Mouse (Mus musculus) midbrain, embryonic 11.5 days (tissue): ENCODE data around the gene Tmem150c. TPM values are rescaled to one million over a fixed set of nuclear protein-coding genes. Genes with fewer than 3 reads are reported as not detected.

Experiments used
- ATAC-seq: fragments of 200-750 bp; cut with Nextera tagmentation; 2 replicates; pipeline ENCODE4 v1.8.0; 2017; ENCODE audit warnings: moderate TSS enrichment, moderate library complexity; ENCODE audit not compliant: low FRiP score
- DNase-seq: peaks from one replicate; pipeline ENCODE4 v3.0.0; 2015; ENCODE audit warnings: low spot score; ENCODE audit errors: missing footprints
- H3K27ac ChIP-seq: fragments of 300-500 bp; sonication (generic); 2 replicates; pipeline ENCODE4 v1.5.1; 2014; ENCODE audit warnings: low read depth, low read length
- H3K27me3 ChIP-seq: fragments of 300-500 bp; sonication (generic); 2 replicates; pipeline ENCODE4 v1.6.1; 2014; ENCODE audit warnings: mild to moderate bottlenecking, low read length, moderate library complexity, mixed read lengths; ENCODE audit not compliant: control insufficient read depth, insufficient read depth
- H3K36me3 ChIP-seq: fragments of 300-500 bp; sonication (generic); 2 replicates; pipeline ENCODE4 v1.6.1; 2014; ENCODE audit warnings: mild to moderate bottlenecking, low read length, moderate library complexity, mixed read lengths; ENCODE audit not compliant: control insufficient read depth, insufficient read depth
- H3K4me1 ChIP-seq: fragments of 300-500 bp; sonication (generic); 2 replicates; pipeline ENCODE4 v1.6.1; 2014; ENCODE audit warnings: low read length; ENCODE audit not compliant: control insufficient read depth, insufficient read depth
- H3K4me2 ChIP-seq: fragments of 300-500 bp; sonication (generic); 2 replicates; pipeline ENCODE4 v1.6.1; 2014; ENCODE audit warnings: mild to moderate bottlenecking, moderate library complexity
- H3K4me3 ChIP-seq: fragments of 300-500 bp; sonication (generic); 2 replicates; pipeline ENCODE4 v1.5.1; 2014; ENCODE audit warnings: low read depth, low read length
- H3K9ac ChIP-seq: fragments of 300-500 bp; sonication (generic); 2 replicates; pipeline ENCODE4 v1.6.1; 2014; ENCODE audit warnings: low read length
- H3K9me3 ChIP-seq: fragments of 300-500 bp; sonication (generic); 2 replicates; pipeline ENCODE4 v1.6.1; 2016; ENCODE audit warnings: low read length; ENCODE audit not compliant: control insufficient read depth
- WGBS: fragments of 180-500 bp; shearing (Covaris S2); extraction: QIAGEN DNeasy Blood & Tissue Kit; methylation state at CpG from one replicate; pipeline ENCODE4 v1.1.7; 2014; 5-methylcytosine and 5-hydroxymethylcytosine counted together
- polyA plus RNA-seq: library from polyadenylated mRNA; unstranded; fragments of >200 nt; fragmentation: Nextera tagmentation; extraction: Ambion mirVana; gene quantifications from 2 replicates; pipeline ENCODE4 v1.2.1, GENCODE M21; 2014

Gene Tmem150c
- polyA plus RNA-seq, 1 experiment from 2014 or later: 3.0 TPM

DNA sequence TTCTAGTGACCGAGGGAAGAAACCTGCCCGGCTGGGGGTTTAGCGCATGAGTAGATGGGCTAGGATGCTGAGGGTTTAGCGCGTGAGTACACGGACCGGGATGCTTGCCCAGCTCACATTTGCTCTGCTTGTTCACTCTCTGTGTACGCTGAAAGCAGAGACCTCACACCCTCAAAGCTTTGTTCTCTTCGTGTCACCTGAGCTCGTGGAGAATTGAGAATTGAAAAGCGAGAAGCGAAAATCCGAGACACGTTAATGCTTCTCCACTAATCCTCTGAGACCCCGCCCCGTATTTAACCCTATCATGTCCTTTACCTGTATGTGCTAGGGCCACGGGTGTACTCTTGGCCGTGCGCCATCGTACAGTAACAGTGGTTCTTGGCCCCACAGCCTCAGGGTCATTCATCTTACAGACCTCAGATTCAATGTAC lies 38.9 kb downstream of the Tmem150c start:
- Histone ChIP-seq H3K27me3 (peaks cover 4% of the 10 kb centered on the region; the same call in 1 of the 2 replicates), H3K4me3 (peak overlapping the region; percentile 18; the same call in 1 of the 2 replicates), H3K4me2 (peak overlapping the region; percentile 38), H3K9ac (peak overlapping the region; percentile 24; the same call in 1 of the 2 replicates), H3K36me3 (no peaks in the 10 kb centered on the region), H3K9me3 (no peaks in the 10 kb centered on the region; the same call in 1 of the 2 replicates), H3K4me1 (peaks cover 8% of the 10 kb centered on the region), H3K27ac (no peak overlapping the region)
- DNase-seq: no peak
- WGBS: 4% methylated on average over 20 of the region's 20 CpGs
- ATAC-seq: 0 out of 2 replicates have a peak, but pooled peaks have one; percentile 31

DNA sequence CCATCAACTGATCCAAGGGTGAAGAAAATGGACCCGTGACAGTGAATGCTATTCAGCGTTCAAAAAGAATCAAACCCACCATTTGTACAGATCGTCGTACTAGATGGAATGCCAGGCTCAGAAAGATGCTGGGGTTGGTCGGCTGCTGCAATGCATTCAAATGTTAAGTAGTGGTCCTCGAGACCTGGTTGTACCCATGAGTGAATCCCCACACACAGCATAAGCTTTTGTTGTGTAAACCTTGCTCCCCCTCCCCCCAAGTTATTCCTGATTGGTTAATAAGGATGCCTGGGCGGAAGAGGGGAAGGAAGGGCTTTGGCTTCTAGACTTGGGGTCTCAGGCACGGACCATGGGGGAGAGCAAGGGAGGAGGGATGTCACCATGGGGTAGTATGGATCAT lies 40.3 kb downstream of the Tmem150c start:
- DNase-seq (peak; percentile 82), ATAC-seq (no peak)
- Histone ChIP-seq H3K4me2 (no peak overlapping the region), H3K4me1 (peaks cover 8% of the 10 kb centered on the region), H3K27ac (no peak overlapping the region), H3K9me3 (no peaks in the 10 kb centered on the region; the same call in 1 of the 2 replicates), H3K36me3 (no peaks in the 10 kb centered on the region), H3K27me3 (peaks cover 4% of the 10 kb centered on the region; the same call in 1 of the 2 replicates), H3K9ac (no peak overlapping the region), H3K4me3 (no peak overlapping the region)
- 43% methylated on average over 8 of the region's 8 CpGs for WGBS

DNA sequence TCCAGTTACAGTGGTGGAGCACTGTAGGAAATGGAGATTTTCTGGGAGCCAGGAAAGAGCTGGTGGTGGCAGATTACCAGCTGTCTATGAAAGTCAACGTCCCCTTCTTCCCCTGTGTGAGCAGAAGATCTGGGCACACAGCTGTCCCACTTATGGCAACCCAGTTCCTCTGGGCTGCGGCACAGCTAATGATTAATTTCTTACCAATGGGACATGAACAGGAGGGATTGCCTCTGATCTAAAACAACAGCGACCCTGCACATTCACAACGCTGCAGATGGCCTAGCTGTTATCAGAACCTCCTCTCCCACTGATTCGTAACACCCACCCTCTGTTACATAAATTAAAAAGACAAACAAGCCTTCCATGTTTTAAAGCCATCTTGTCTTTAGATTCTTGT lies 46.2 kb downstream of the Tmem150c start:
- Histone ChIP-seq H3K36me3 (no peaks in the 10 kb centered on the region), H3K9me3 (no peaks in the 10 kb centered on the region), H3K9ac (no peak overlapping the region), H3K27me3 (no peaks in the 10 kb centered on the region), H3K4me3 (no peak overlapping the region), H3K4me2 (no peak overlapping the region), H3K4me1 (no peaks in the 10 kb centered on the region; the same call in 1 of the 2 replicates), H3K27ac (no peak overlapping the region; the same call in 1 of the 2 replicates)
- ATAC-seq (no peak), DNase-seq (peak; percentile 69)
- WGBS: 66% methylated on average over 5 of the region's 5 CpGs

DNA sequence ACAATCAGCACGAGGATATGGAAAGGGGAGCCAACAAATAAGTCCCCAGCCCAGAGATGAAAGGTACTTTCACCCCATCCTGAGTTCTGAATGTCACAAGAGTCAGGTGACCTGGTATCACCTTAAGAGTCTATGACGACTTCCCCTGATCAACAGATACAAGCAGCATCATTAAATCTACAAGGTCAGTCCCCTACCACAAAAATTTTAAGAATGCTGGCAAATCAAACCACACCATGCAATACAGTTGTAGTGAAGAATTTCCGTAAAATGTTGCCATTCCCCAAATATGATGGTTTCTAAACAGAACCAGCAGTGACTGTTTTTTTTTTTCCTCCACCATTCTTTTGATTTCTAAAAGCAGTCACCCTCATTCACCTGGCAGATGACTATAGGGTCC lies 49.0 kb downstream of the Tmem150c start:
- no peak for ATAC-seq

DNA sequence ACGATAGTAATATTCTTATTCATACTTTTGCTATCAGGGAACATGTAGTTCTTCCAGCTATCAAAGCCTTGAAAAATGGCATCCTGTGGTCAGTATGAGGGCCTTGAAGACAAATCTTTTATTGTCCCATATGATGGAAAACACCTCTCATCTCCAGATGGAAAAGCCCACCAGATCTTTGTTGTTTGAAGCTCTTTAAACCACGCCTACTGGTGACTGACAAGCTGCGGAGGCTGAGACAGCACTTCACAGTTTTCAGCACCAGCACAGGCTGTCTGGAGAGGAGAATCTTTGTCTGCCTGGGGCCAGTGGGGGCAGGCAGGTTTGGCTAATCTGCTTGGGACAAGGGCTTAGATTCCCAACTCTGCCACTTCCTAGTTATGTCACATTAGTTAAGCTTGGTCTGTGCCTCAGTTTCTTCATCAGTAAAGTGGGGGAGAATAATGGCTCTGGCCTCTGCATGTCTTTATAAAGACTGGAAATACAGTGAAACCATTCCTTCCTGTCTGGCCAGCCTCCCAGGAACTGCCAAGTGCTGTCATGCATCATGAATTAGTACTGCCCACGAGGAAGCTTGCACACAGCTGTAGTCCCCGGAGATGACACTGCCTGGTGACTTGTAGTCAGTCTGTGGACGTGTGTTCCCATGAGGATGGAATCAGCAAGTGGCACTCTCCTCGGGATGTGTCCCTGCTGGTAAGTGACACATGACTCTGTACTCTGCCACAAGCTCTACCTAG lies 49.9 kb downstream of the Tmem150c start:
- DNase-seq: peak; percentile 72
- Histone ChIP-seq H3K9me3 (no peaks in the 10 kb centered on the region), H3K9ac (no peak overlapping the region), H3K27me3 (no peaks in the 10 kb centered on the region), H3K27ac (no peak overlapping the region), H3K4me2 (no peak overlapping the region), H3K4me1 (no peaks in the 10 kb centered on the region), H3K36me3 (no peaks in the 10 kb centered on the region), H3K4me3 (no peak overlapping the region)
- no peak for ATAC-seq
- WGBS: 68% methylated on average over 7 of the region's 7 CpGs

More for the DNA sequence above, 49.0 kb downstream of the Tmem150c start:
- no peak overlapping the region for H3K9ac ChIP-seq
- H3K36me3 ChIP-seq: no peaks in the 10 kb centered on the region
- WGBS: 86% methylated on average over 3 of the region's 3 CpGs
- H3K9me3 ChIP-seq: no peaks in the 10 kb centered on the region
- H3K4me3 ChIP-seq: no peak overlapping the region
- DNase-seq: peak; percentile 35
- no peak overlapping the region for H3K4me2 ChIP-seq
- no peaks in the 10 kb centered on the region for H3K27me3 ChIP-seq
- no peaks in the 10 kb centered on the region for H3K4me1 ChIP-seq
- H3K27ac ChIP-seq: no peak overlapping the region

DNA sequence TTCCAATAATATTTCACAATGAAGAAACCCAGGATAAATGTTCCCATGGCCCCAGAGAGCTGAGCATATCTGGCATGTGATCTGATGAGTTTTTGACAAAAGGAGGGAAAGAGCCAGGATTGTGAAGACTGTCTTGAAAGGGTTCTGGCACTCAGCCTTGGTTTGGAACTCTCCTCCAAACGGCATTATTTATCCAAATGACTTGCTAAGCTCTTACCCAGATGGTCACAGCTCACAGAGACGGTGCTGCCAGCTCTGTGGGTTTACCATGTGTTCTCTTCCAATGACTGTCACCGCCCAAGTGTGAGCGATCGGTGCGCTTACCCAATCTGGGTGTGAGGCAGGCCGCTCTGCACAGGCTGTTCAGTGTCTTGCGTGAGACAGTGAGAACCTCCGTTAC lies 50.7 kb downstream of the Tmem150c start:
- no peak for ATAC-seq
- H3K4me3 ChIP-seq: no peak overlapping the region
- H3K9me3 ChIP-seq: no peaks in the 10 kb centered on the region
- 83% methylated on average over 9 of the region's 9 CpGs for WGBS
- no peaks in the 10 kb centered on the region for H3K36me3 ChIP-seq
- H3K4me1 ChIP-seq: no peaks in the 10 kb centered on the region
- H3K4me2 ChIP-seq: no peak overlapping the region
- no peak overlapping the region for H3K27ac ChIP-seq
- DNase-seq: peak; percentile 65
- H3K27me3 ChIP-seq: no peaks in the 10 kb centered on the region
- no peak overlapping the region for H3K9ac ChIP-seq

DNA sequence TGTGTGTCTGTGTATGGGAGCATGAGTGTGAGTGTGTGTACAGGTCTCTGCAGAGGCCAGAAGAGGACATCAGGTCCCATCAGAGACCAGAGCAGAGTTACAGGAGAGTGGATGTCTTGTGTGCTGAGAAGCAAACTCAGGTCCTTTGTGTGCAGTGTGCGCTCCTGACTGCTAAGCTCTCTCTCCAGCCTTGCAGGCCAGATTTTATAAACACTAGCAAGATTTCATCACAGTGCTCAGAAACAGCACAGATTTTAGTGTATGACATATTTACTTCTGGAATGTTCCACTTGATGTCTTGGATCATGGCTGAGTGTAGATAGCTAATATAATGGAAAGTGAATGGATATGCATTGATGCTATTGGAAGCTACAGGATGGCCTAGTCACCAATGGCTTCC lies 57.2 kb downstream of the Tmem150c start:
- 94% methylated on average over 1 of the region's 1 CpGs for WGBS
- Histone ChIP-seq H3K36me3 (no peaks in the 10 kb centered on the region), H3K4me2 (no peak overlapping the region), H3K9me3 (no peaks in the 10 kb centered on the region), H3K27ac (no peak overlapping the region), H3K9ac (no peak overlapping the region), H3K27me3 (no peaks in the 10 kb centered on the region), H3K4me3 (no peak overlapping the region), H3K4me1 (no peaks in the 10 kb centered on the region)
- ATAC-seq: no peak
- peak; percentile 71 for DNase-seq

DNA sequence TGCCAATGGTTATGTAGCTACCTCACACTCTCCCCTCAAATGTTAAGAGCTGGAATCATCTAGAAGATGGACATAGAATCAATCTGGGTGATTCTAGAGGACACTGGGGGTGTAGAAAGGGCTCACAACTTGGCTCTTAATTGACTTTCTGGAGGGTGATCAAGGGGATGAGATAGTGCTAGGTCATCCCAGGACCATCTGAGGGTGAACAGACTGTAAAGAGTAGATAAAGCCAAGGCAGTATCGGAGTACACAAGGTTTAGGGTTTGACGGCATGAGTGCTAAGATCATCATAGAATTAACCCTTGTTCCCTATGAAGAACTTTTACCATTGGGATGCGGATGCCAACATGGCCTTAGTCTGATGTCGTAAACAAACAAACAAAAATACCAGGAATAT lies 61.6 kb downstream of the Tmem150c start:
- WGBS: 99% methylated on average over 4 of the region's 4 CpGs
- ATAC-seq: no peak

DNA sequence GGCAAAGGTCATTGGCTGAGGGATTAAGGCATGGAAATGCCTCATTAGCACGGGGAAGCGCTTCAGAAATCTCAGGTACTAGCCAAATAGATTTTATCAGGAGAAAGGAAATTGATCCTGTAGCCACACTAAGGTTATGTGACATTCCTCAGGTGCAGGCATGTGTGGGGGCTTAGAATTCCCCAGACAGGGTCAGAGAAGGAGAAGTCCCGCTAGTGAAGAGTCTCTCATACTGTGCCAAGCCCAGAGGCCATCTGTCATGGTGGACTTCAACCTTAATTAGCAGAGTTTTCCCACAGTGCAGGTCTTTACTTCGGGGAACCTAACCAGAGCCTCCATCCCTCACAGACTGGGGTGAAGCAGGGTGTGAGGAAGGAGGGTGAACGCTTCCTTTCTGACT lies 62.7 kb downstream of the Tmem150c start:
- H3K36me3 ChIP-seq: no peaks in the 10 kb centered on the region
- no peak overlapping the region for H3K27ac ChIP-seq
- no peaks in the 10 kb centered on the region for H3K27me3 ChIP-seq
- H3K4me2 ChIP-seq: no peak overlapping the region
- H3K4me3 ChIP-seq: no peak overlapping the region
- no peaks in the 10 kb centered on the region for H3K4me1 ChIP-seq
- ATAC-seq (no peak), DNase-seq (no peak)
- no peaks in the 10 kb centered on the region for H3K9me3 ChIP-seq
- no peak overlapping the region for H3K9ac ChIP-seq
- 71% methylated on average over 5 of the region's 5 CpGs for WGBS

More for the DNA sequence above, 61.6 kb downstream of the Tmem150c start:
- Histone ChIP-seq H3K4me1 (no peaks in the 10 kb centered on the region), H3K27ac (no peak overlapping the region), H3K27me3 (no peaks in the 10 kb centered on the region), H3K9ac (no peak overlapping the region), H3K4me2 (no peak overlapping the region), H3K9me3 (no peaks in the 10 kb centered on the region), H3K4me3 (no peak overlapping the region), H3K36me3 (no peaks in the 10 kb centered on the region)
- DNase-seq: no peak
